Mouse (Mus musculus): ENCODE data around the gene Stk4. TPM values are rescaled to one million over a fixed set of nuclear protein-coding genes. Genes with fewer than 3 reads are reported as not detected.
"Not testable (repeated sequence)": the region's sequence is repeated elsewhere in the genome, so short reads cannot be mapped to it uniquely, and the experiment has no call there.

Stk4 gene
- total RNA-seq (2021): 10 to 100 TPM; 19.1 to 21.3 TPM
- long read RNA-seq, experiment 1, full-length matches to known transcripts: 6 of 7 reads
- long read RNA-seq, experiment 1, partial matches to known transcripts: 0 of 7 reads
- long read RNA-seq, experiment 1, other reads (novel, unspliced or antisense): 1 of 7 reads
- long read RNA-seq, experiment 2, full-length matches to known transcripts: 9 of 11 reads
- long read RNA-seq, experiment 2, partial matches to known transcripts: 0 of 11 reads
- long read RNA-seq, experiment 2, other reads (novel, unspliced or antisense): 2 of 11 reads

- no peak for DNase-seq (ENCODE audit: low spot score in 2 of 2)
Measured at GRCm38 (mm10) chr2:164070142-164070764, at the start of gene Stk4. Gene Stk4, plus strand, starts transcription at chr2:164070322.

- no peak for DNase-seq (ENCODE audit: low spot score in 2 of 2)
Measured at GRCm38 (mm10) chr2:164022104-164022503, 48.0 kb upstream of the Stk4 start.

GRCm38 (mm10) chr2:164025150-164025549, 45.0 kb upstream of the Stk4 start, which contains the start of gene Pabpc1l:
Gene Pabpc1l, plus strand, starts transcription at chr2:164025450.
- DNase-seq (ENCODE audit: low spot score in 2 of 2): no peak

GRCm38 (mm10) chr2:164031147-164031546, 39.0 kb upstream of the Stk4 start:
- DNase-seq (ENCODE audit: low spot score in 2 of 2): no peak

GRCm38 (mm10) chr2:164032973-164033372, 37.1 kb upstream of the Stk4 start:
- no peak for DNase-seq (ENCODE audit: low spot score in 2 of 2)

- peak in 1 of 2 experiments; percentile 67 for DNase-seq (ENCODE audit: low spot score in 2 of 2)
Measured at GRCm38 (mm10) chr2:164036520-164037019, 33.6 kb upstream of the Stk4 start.

- no peak for DNase-seq (ENCODE audit: low spot score in 2 of 2)
Measured at GRCm38 (mm10) chr2:164038407-164039028, 31.6 kb upstream of the Stk4 start.

- no peak for DNase-seq (ENCODE audit: low spot score in 2 of 2)
Measured at GRCm38 (mm10) chr2:164040949-164041348, 29.2 kb upstream of the Stk4 start.

- DNase-seq (ENCODE audit: low spot score in 2 of 2): no peak
Measured at GRCm38 (mm10) chr2:164041523-164041922, 28.6 kb upstream of the Stk4 start.

GRCm38 (mm10) chr2:164047197-164047690, 22.9 kb upstream of the Stk4 start:
- DNase-seq (ENCODE audit: low spot score in 2 of 2): no peak

GRCm38 (mm10) chr2:164053767-164054166, 16.4 kb upstream of the Stk4 start:
- no peak for DNase-seq (ENCODE audit: low spot score in 2 of 2)

GRCm38 (mm10) chr2:164054671-164055070, 15.5 kb upstream of the Stk4 start:
- no peak for DNase-seq (ENCODE audit: low spot score in 2 of 2)

- no peak for DNase-seq (ENCODE audit: low spot score in 2 of 2)
Measured at GRCm38 (mm10) chr2:164059634-164060235, 10.4 kb upstream of the Stk4 start.

- peak; percentile 91 to 96 for DNase-seq (ENCODE audit: low spot score in 2 of 2)
Measured at GRCm38 (mm10) chr2:164070765-164071436, 779 bp downstream of the Stk4 start, which contains the start of gene Tomm34. Gene Tomm34, minus strand, starts transcription at chr2:164071169.

GRCm38 (mm10) chr2:164071437-164071820, 1.3 kb downstream of the Stk4 start:
- DNase-seq (ENCODE audit: low spot score in 2 of 2): not testable (repeated sequence)

- DNase-seq (ENCODE audit: low spot score in 2 of 2): no peak
Measured at GRCm38 (mm10) chr2:164072109-164072508, 2.0 kb downstream of the Stk4 start.

- no peak for DNase-seq (ENCODE audit: low spot score in 2 of 2)
Measured at GRCm38 (mm10) chr2:164073120-164073519, 3.0 kb downstream of the Stk4 start.

GRCm38 (mm10) chr2:164073918-164074578, 3.9 kb downstream of the Stk4 start:
- peak; percentile 95 to 98 for DNase-seq (ENCODE audit: low spot score in 2 of 2)

GRCm38 (mm10) chr2:164075088-164075487, 5.0 kb downstream of the Stk4 start:
- DNase-seq (ENCODE audit: low spot score in 2 of 2): no peak

GRCm38 (mm10) chr2:164076874-164077425, 6.8 kb downstream of the Stk4 start:
- no peak for DNase-seq (ENCODE audit: low spot score in 2 of 2)
